Mouse (Mus musculus): ENCODE measurements at regions not wholly inside any gene's neighbourhood (a gene's known extent, or its start where the extent isn't known, plus 50 kb on each side); places are given as distances from the start of the nearest gene placed in this dataset.

DNA sequence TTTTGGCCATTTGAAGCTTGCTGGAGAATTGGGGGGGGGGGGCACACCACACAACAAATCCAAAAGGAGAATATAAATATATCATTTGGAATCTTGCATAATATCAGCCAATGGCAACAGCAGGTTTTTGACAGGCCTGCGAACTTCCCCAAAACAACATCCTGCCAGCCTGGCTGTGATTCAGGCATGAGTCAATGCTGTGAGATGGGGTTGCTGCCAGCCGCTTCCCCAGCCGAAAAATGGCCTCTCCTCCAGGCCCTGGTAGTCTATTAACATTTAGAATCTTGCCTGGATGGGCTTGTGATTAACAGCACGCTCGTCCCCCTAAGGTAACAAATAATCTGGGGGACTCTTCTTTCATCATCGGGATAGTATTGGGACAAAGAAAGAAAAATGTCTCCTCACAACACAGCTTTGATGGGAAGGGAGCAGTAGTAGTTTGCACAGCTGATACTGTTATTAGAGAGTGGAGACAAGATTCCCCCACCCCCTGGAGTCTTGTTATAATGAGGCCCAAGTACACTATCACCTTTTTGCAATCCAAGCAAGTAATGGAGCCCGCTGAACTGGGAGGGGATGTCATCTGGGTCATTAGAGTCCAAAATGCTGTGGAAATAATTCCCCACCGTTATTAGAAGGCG, 188.2 kb upstream of the Cnr1 start:
- CTCF ChIA-PET, result interaction anchor here in 1 of 4 experiments (0.6 kb wide), 1 partner anchor 222 kb away, joined by 3 read pairs; no protein-coding TSS in a partner anchor
- POLR2A ChIA-PET, result no interaction called here

DNA sequence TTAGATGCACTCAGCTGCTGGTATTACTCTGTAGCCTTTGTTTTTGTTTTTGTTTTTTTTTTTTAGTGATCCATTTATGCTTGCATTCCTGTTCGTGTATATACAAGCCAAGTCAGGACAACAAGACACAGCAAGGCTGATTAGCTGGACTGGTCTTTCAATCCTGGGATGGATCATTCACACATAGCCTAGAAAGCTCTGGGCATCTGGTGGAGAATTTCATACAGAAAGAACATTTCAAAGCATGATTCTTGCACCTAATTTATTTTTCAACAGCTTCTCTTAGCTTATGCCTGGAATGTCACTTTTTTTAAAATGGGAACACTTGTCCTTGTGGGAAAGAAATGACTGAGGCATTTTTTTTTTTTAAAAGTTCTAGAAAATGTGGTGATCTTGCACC, 187.1 kb upstream of the Cnr1 start:
- ChIA-PET CTCF (no interaction called here), POLR2A (interaction anchor here in 2 of 4 experiments (0.6 to 0.7 kb wide), 3 partner anchors 109 to 395 kb away, joined by 3 to 11 read pairs (median 4); no protein-coding TSS in a partner anchor)

GRCm38 (mm10) chr4:33737859-33738417, 186.5 kb upstream of the Cnr1 start:
- CTCF ChIA-PET, result no interaction called here
- POLR2A ChIA-PET, result interaction anchor here in 2 of 4 experiments (0.7 to 1.0 kb wide), 2 partner anchors 24 to 248 kb away, joined by 3 to 4 read pairs; no protein-coding TSS in a partner anchor

- ChIA-PET POLR2A (no interaction called here), CTCF (no interaction called here)
Measured at GRCm38 (mm10) chr4:33739211-33739904, 185.0 kb upstream of the Cnr1 start.

DNA sequence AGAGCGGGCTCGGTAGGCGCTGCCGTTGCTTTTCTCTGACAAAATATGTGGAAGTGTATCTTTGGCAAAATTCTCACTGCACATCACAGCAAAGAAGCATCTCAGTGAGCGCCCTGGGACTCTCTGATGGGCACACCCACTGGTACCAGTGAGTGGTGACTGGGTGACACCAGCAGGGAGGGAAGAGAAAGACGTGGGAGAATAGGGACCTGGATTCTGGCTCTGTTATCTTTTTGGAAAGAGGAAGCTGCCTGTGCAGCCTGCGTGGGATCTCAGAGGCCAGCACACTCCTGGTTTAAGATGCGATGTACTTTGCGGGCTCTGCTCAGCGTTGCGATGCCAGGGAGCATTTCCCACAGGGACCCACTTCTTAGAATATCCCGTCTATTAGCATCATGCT, 183.4 kb upstream of the Cnr1 start:
- ChIA-PET POLR2A (no interaction called here), CTCF (no interaction called here)

GRCm38 (mm10) chr4:33745180-33745579, 179.2 kb upstream of the Cnr1 start:
- CTCF ChIA-PET, result no interaction called here
- POLR2A ChIA-PET, result no interaction called here

- CTCF ChIA-PET, result interaction anchor here in 1 of 4 experiments (0.6 kb wide), 1 partner anchor 257 kb away, joined by 4 read pairs; no protein-coding TSS in a partner anchor
Measured at GRCm38 (mm10) chr4:33747316-33747895, 177.0 kb upstream of the Cnr1 start.

GRCm38 (mm10) chr4:33767721-33768120, 156.7 kb upstream of the Cnr1 start:
- CTCF ChIA-PET, result no interaction called here

More at GRCm38 (mm10) chr4:33747316-33747895, 177.0 kb upstream of the Cnr1 start:
- POLR2A ChIA-PET, result no interaction called here

GRCm38 (mm10) chr4:33786027-33786426, 138.4 kb upstream of the Cnr1 start:
- POLR2A ChIA-PET, result interaction anchor here in 1 of 4 experiments (0.5 kb wide), 1 partner anchor 355 kb away, joined by 3 read pairs; no protein-coding TSS in a partner anchor
- CTCF ChIA-PET, result interaction anchor here in 1 of 4 experiments (0.9 kb wide), 1 partner anchor 13 kb away, joined by 3 read pairs; no protein-coding TSS in a partner anchor

More at GRCm38 (mm10) chr4:33767721-33768120, 156.7 kb upstream of the Cnr1 start:
- POLR2A ChIA-PET, result no interaction called here

DNA sequence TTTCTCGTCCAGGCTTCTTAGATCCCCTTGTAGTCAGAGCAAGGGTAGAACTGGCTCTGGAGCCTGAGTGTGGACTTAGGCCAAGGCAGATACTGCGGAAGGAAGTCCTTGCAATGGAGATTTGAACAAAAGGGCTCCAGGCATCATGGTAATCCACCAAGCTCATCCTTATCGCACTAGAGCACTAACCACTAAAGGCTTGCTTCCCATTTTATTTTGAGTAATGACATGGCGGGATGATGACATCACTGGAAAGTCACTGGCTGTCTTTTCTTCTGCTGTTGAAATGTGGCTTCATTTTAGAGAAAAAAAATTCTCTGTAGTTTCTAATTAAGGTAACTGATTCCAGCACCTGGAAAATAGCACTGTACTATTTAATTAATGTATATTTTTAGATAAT, 137.4 kb upstream of the Cnr1 start:
- ChIA-PET POLR2A (no interaction called here), CTCF (no interaction called here)

DNA sequence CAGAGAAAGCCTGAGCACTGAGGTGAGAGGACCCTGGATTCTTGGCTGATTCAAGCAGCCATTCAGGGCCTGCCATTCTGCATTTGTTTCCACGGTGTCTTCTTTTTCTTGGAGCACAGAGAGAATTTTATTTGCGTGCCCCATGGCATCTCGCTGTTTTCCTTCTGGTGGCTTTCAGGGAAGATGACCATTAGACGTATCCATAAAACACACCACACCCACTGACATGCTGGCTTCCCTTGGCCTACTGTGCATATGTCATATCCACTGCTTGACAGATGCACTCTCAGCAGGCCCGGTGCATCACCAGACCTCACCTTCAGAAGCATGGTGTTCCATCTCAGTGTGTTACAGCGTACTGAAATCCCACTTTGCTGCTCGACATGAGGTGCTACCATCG, 131.0 kb upstream of the Cnr1 start:
- ChIA-PET CTCF (no interaction called here), POLR2A (no interaction called here)

- POLR2A ChIA-PET, result no interaction called here
Measured at GRCm38 (mm10) chr4:33795461-33795860, 128.9 kb upstream of the Cnr1 start.

GRCm38 (mm10) chr4:33797964-33798363, 126.4 kb upstream of the Cnr1 start:
- ChIA-PET POLR2A (no interaction called here), CTCF (interaction anchor here in 1 of 4 experiments (0.6 kb wide), 1 partner anchor 49 kb away, joined by 3 read pairs; no protein-coding TSS in a partner anchor)

More at GRCm38 (mm10) chr4:33795461-33795860, 128.9 kb upstream of the Cnr1 start:
- CTCF ChIA-PET, result no interaction called here

- CTCF ChIA-PET, result interaction anchor here in 1 of 4 experiments (0.6 kb wide), 1 partner anchor 1122 kb away, joined by 3 read pairs; no protein-coding TSS in a partner anchor
- POLR2A ChIA-PET, result no interaction called here
Measured at GRCm38 (mm10) chr4:33798654-33799053, 125.7 kb upstream of the Cnr1 start.

DNA sequence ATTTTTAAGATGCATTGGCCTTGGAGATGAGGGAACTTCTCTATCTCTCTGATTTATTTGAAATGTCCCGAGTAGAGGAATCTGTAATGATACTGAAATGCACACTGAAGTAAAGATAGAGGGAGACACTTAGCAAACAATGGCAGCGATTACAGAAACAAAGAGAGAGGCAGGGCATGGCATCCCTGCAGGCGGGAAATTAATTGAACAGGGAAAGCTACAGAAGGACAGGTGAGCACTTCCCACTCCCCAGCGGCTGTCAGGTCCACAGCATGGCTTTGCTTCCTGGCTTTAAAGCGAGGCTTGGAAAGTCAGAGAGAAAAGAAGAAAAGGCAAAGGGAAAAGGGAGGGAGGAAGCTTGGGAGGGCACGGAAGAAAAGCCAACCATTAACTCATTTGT, 125.3 kb upstream of the Cnr1 start:
- POLR2A ChIA-PET, result no interaction called here
- CTCF ChIA-PET, result interaction anchor here in 2 of 4 experiments (0.5 to 0.6 kb wide), 3 partner anchors 13 to 1122 kb away, joined by 3 to 6 read pairs (median 3); no protein-coding TSS in a partner anchor

- POLR2A ChIA-PET, result no interaction called here
- CTCF ChIA-PET, result no interaction called here
Measured at GRCm38 (mm10) chr4:33799831-33800230, 124.6 kb upstream of the Cnr1 start.

- ChIA-PET POLR2A (no interaction called here), CTCF (interaction anchor here in 1 of 4 experiments (0.6 kb wide), 1 partner anchor 13 kb away, joined by 6 read pairs; no protein-coding TSS in a partner anchor)
Measured at GRCm38 (mm10) chr4:33812338-33812737, 112.1 kb upstream of the Cnr1 start.

- CTCF ChIA-PET, result no interaction called here
- POLR2A ChIA-PET, result no interaction called here
Measured at GRCm38 (mm10) chr4:33823850-33824249, 100.5 kb upstream of the Cnr1 start.

DNA sequence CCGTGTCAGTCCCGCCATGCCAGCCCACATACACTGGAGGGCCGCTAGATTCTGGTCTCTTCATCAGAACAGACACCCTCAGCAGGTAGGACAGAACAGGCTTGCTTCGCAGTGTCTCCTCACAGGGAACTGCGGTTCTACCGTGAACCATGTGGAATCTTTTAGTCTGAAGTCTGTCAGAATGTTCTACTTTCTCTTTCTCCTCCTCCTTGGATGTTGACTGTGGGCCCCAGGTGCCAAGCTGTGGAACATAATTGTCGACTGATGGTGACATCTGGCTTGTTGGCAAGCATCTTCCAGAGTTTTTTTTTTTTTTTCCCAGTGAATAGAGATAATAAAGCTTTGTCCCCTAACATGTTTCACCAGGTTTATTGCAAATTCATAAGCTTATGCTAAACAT, 91.3 kb upstream of the Cnr1 start:
- POLR2A ChIA-PET, result interaction anchor here in 1 of 4 experiments (0.6 kb wide), 1 partner anchor 349 kb away, joined by 3 read pairs; no protein-coding TSS in a partner anchor
- CTCF ChIA-PET, result no interaction called here

GRCm38 (mm10) chr4:33838436-33838835, 86.0 kb upstream of the Cnr1 start:
- ChIA-PET CTCF (no interaction called here), POLR2A (no interaction called here)

All from embryonic stem cell, embryonic (primary cell).